Mouse (Mus musculus) limb, embryonic 15.5 days (tissue): Measurements from ENCODE around the gene Nadsyn1. TPM values are rescaled to one million over a fixed set of nuclear protein-coding genes. Genes with fewer than 3 reads are reported as not detected.

Experiments
- ATAC-seq: fragments of 200-750 bp; cut with Nextera tagmentation; 2 replicates; pipeline ENCODE4 v1.8.0; 2017; ENCODE audit warnings: low read depth, moderate TSS enrichment; ENCODE audit not compliant: insufficient number of reproducible peaks, low FRiP score, low TSS enrichment
- H3K27ac ChIP-seq: fragments of 300-500 bp; sonication (generic); 2 replicates; pipeline ENCODE4 v1.5.1; 2015; ENCODE audit warnings: moderate library complexity, mild to moderate bottlenecking, inconsistent platforms
- H3K27me3 ChIP-seq: fragments of 300-500 bp; sonication (generic); 2 replicates; pipeline ENCODE4 v1.6.1; 2015; ENCODE audit warnings: inconsistent platforms
- H3K36me3 ChIP-seq: fragments of 300-500 bp; sonication (generic); 2 replicates; pipeline ENCODE4 v1.6.1; 2015; ENCODE audit warnings: inconsistent platforms
- H3K4me1 ChIP-seq: fragments of 300-500 bp; sonication (generic); 2 replicates; pipeline ENCODE4 v1.6.1; 2015; ENCODE audit warnings: inconsistent platforms
- H3K4me2 ChIP-seq: fragments of 300-500 bp; sonication (generic); 2 replicates; pipeline ENCODE4 v1.6.1; 2015; ENCODE audit warnings: mild to moderate bottlenecking, inconsistent platforms
- H3K4me3 ChIP-seq: fragments of 300-500 bp; sonication (generic); 2 replicates; pipeline ENCODE4 v1.5.1; 2015; ENCODE audit warnings: mild to moderate bottlenecking, inconsistent platforms
- H3K9ac ChIP-seq: fragments of 300-500 bp; sonication (generic); 2 replicates; pipeline ENCODE4 v1.6.1; 2015; ENCODE audit warnings: inconsistent platforms
- H3K9me3 ChIP-seq: fragments of 300-500 bp; sonication (generic); 2 replicates; pipeline ENCODE4 v1.6.1; 2016; ENCODE audit warnings: inconsistent platforms
- WGBS: fragments of 180-500 bp; shearing (Covaris S2); methylation state at CpG from one replicate; pipeline ENCODE4 v1.1.7; 2015; 5-methylcytosine and 5-hydroxymethylcytosine counted together
- polyA plus RNA-seq: library from polyadenylated mRNA; unstranded; fragments of >200 nt; fragmentation: Nextera tagmentation; extraction: Ambion mirVana; gene quantifications from 2 replicates; pipeline ENCODE4 v1.2.1, GENCODE M21; 2015

The Nadsyn1 gene
- polyA plus RNA-seq, 1 experiment from 2014 or later, result 6.6 TPM

GRCm38 (mm10) chr7:143832611-143833010 is 10.0 kb upstream of the Nadsyn1 start:
- no peak for ATAC-seq
- H3K9me3 ChIP-seq, result no peaks in the 10 kb centered on the region
- H3K27me3 ChIP-seq, result no peaks in the 10 kb centered on the region
- peaks cover 15% of the 10 kb centered on the region for H3K36me3 ChIP-seq
- H3K4me2 ChIP-seq, result no peak overlapping the region
- no peak overlapping the region for H3K4me3 ChIP-seq
- WGBS, result 95% methylated on average over 2 of the region's 2 CpGs
- peaks cover 29% of the 10 kb centered on the region for H3K4me1 ChIP-seq
- no peak overlapping the region for H3K27ac ChIP-seq
- H3K9ac ChIP-seq, result no peak overlapping the region

GRCm38 (mm10) chr7:143832196-143832595 is 9.5 kb upstream of the Nadsyn1 start:
- Histone ChIP-seq H3K4me1 (peaks cover 29% of the 10 kb centered on the region), H3K27ac (no peak overlapping the region), H3K36me3 (peaks cover 11% of the 10 kb centered on the region), H3K9ac (no peak overlapping the region), H3K4me3 (no peak overlapping the region), H3K27me3 (no peaks in the 10 kb centered on the region), H3K4me2 (no peak overlapping the region), H3K9me3 (no peaks in the 10 kb centered on the region)
- no peak for ATAC-seq
- WGBS, result 77% methylated on average over 8 of the region's 8 CpGs

GRCm38 (mm10) chr7:143830399-143830798 is 7.8 kb upstream of the Nadsyn1 start:
- Histone ChIP-seq H3K4me1 (peaks cover 29% of the 10 kb centered on the region), H3K27ac (peak overlapping the region; percentile 63), H3K9ac (peak overlapping the region; percentile 62), H3K36me3 (no peaks in the 10 kb centered on the region), H3K27me3 (no peaks in the 10 kb centered on the region), H3K4me3 (peak overlapping the region; percentile 69), H3K4me2 (peak overlapping the region; percentile 90), H3K9me3 (no peaks in the 10 kb centered on the region)
- ATAC-seq, result no peak
- 9% methylated on average over 6 of the region's 6 CpGs for WGBS

- peak; percentile 96 for ATAC-seq
- peaks cover 29% of the 10 kb centered on the region for H3K4me1 ChIP-seq
- peak overlapping the region; percentile 90 for H3K4me2 ChIP-seq
- peak overlapping the region; percentile 94 for H3K27ac ChIP-seq
- H3K9ac ChIP-seq, result peak overlapping the region; percentile 62
- H3K4me3 ChIP-seq, result peak overlapping the region; percentile 69
- no peaks in the 10 kb centered on the region for H3K36me3 ChIP-seq
- WGBS, result under 1% methylated on average over 37 of the region's 37 CpGs
- no peaks in the 10 kb centered on the region for H3K9me3 ChIP-seq
- no peaks in the 10 kb centered on the region for H3K27me3 ChIP-seq
Measured at GRCm38 (mm10) chr7:143829504-143830331, 7.1 kb upstream of the Nadsyn1 start.

GRCm38 (mm10) chr7:143826985-143827384 is 4.3 kb upstream of the Nadsyn1 start:
- Histone ChIP-seq H3K27me3 (no peaks in the 10 kb centered on the region), H3K4me1 (peaks cover 24% of the 10 kb centered on the region), H3K4me3 (no peak overlapping the region), H3K36me3 (no peaks in the 10 kb centered on the region), H3K9me3 (no peaks in the 10 kb centered on the region), H3K4me2 (no peak overlapping the region), H3K27ac (no peak overlapping the region), H3K9ac (no peak overlapping the region)
- 84% methylated on average over 2 of the region's 2 CpGs for WGBS
- ATAC-seq, result no peak

GRCm38 (mm10) chr7:143823266-143823605 is 587 bp upstream of the Nadsyn1 start:
- H3K4me1 ChIP-seq, result peaks cover 11% of the 10 kb centered on the region
- 56% methylated on average over 4 of the region's 4 CpGs for WGBS
- H3K4me3 ChIP-seq, result peak overlapping the region; percentile 65
- H3K36me3 ChIP-seq, result peaks cover 8% of the 10 kb centered on the region
- H3K4me2 ChIP-seq, result peak overlapping the region; percentile 70
- no peaks in the 10 kb centered on the region for H3K27me3 ChIP-seq
- no peaks in the 10 kb centered on the region for H3K9me3 ChIP-seq
- ATAC-seq, result no peak
- H3K9ac ChIP-seq, result peak overlapping the region; percentile 35; the same call in 1 of the 2 replicates
- H3K27ac ChIP-seq, result peak overlapping the region; percentile 79

- H3K4me3 ChIP-seq, result no peak overlapping the region
- H3K9me3 ChIP-seq, result no peaks in the 10 kb centered on the region
- no peak overlapping the region for H3K9ac ChIP-seq
- WGBS, result 85% methylated on average over 2 of the region's 2 CpGs
- H3K4me2 ChIP-seq, result no peak overlapping the region
- H3K36me3 ChIP-seq, result peaks cover 19% of the 10 kb centered on the region
- peaks cover 11% of the 10 kb centered on the region for H3K4me1 ChIP-seq
- ATAC-seq, result no peak
- no peak overlapping the region for H3K27ac ChIP-seq
- H3K27me3 ChIP-seq, result no peaks in the 10 kb centered on the region
Measured at GRCm38 (mm10) chr7:143821241-143821640, 1.4 kb downstream of the Nadsyn1 start.

- whole genome bisulfite sequencing, result 74% methylated on average over 4 of the region's 4 CpGs
- H3K4me3 ChIP-seq, result no peak overlapping the region
- no peaks in the 10 kb centered on the region for H3K9me3 ChIP-seq
- peaks cover 34% of the 10 kb centered on the region for H3K36me3 ChIP-seq
- ATAC-seq, result no peak
- H3K27me3 ChIP-seq, result no peaks in the 10 kb centered on the region
- H3K27ac ChIP-seq, result no peak overlapping the region
- H3K4me1 ChIP-seq, result peaks cover 11% of the 10 kb centered on the region
- H3K9ac ChIP-seq, result no peak overlapping the region
- H3K4me2 ChIP-seq, result no peak overlapping the region
Measured at GRCm38 (mm10) chr7:143819201-143819600, 3.4 kb downstream of the Nadsyn1 start.

GRCm38 (mm10) chr7:143808909-143809308 is 13.7 kb downstream of the Nadsyn1 start:
- 41% methylated on average over 1 of the region's 1 CpGs for WGBS
- Histone ChIP-seq H3K4me3 (no peak overlapping the region), H3K4me2 (no peak overlapping the region), H3K27me3 (no peaks in the 10 kb centered on the region), H3K9ac (no peak overlapping the region), H3K4me1 (no peaks in the 10 kb centered on the region), H3K36me3 (peaks cover 84% of the 10 kb centered on the region), H3K27ac (no peak overlapping the region), H3K9me3 (no peaks in the 10 kb centered on the region; the same call in 1 of the 2 replicates)
- ATAC-seq, result no peak

GRCm38 (mm10) chr7:143805199-143805624 is 17.4 kb downstream of the Nadsyn1 start:
- WGBS, result 63% methylated on average over 5 of the region's 5 CpGs
- Histone ChIP-seq H3K9ac (no peak overlapping the region), H3K4me2 (no peak overlapping the region), H3K4me3 (no peak overlapping the region), H3K27ac (no peak overlapping the region), H3K9me3 (no peaks in the 10 kb centered on the region), H3K36me3 (peaks cover 77% of the 10 kb centered on the region), H3K4me1 (no peaks in the 10 kb centered on the region), H3K27me3 (no peaks in the 10 kb centered on the region)
- no peak for ATAC-seq

GRCm38 (mm10) chr7:143801195-143802065 is 21.2 kb downstream of the Nadsyn1 start:
- Histone ChIP-seq H3K4me2 (no peak overlapping the region), H3K36me3 (peaks cover 79% of the 10 kb centered on the region), H3K9me3 (no peaks in the 10 kb centered on the region), H3K27me3 (no peaks in the 10 kb centered on the region), H3K9ac (no peak overlapping the region), H3K27ac (no peak overlapping the region), H3K4me1 (no peaks in the 10 kb centered on the region), H3K4me3 (no peak overlapping the region)
- no peak for ATAC-seq
- WGBS, result 84% methylated on average over 8 of the region's 8 CpGs

- no peak overlapping the region for H3K27ac ChIP-seq
- no peaks in the 10 kb centered on the region for H3K9me3 ChIP-seq
- no peaks in the 10 kb centered on the region for H3K4me1 ChIP-seq
- ATAC-seq, result no peak
- WGBS, result 92% methylated on average over 1 of the region's 1 CpGs
- H3K27me3 ChIP-seq, result no peaks in the 10 kb centered on the region
- H3K36me3 ChIP-seq, result peaks cover 79% of the 10 kb centered on the region
- no peak overlapping the region for H3K9ac ChIP-seq
- no peak overlapping the region for H3K4me3 ChIP-seq
- no peak overlapping the region for H3K4me2 ChIP-seq
Measured at GRCm38 (mm10) chr7:143800770-143801169, 21.9 kb downstream of the Nadsyn1 start.
